ENCODE assay signal across 17 mouse cellular contexts in genomic region chr16:17015111-17015852, GRCm38 (mm10). TPM values are rescaled to one million over a fixed set of nuclear protein-coding genes. Genes with fewer than 3 reads are reported as not detected.
DNase-seq lines count a peak whose midpoint lies in the region; ATAC-seq lines count a peak whose summit lies in the region.
"Had no signal": no experiment of that assay in that cellular context is flagged by ENCODE, and none has a peak within 500 bp of the region (broad histone marks: within the 10 kb centered on the region; RNA-seq: fewer than 3 reads in every experiment).

No protein-coding gene starts in this region.

- intact Hi-C loops in left cerebral cortex, postnatal 4 days (cut with DNase I), result loop anchor here (10.0 kb wide), 1 partner anchor 110 kb away; no protein-coding TSS in a partner anchor

- peak; percentile 89 for ATAC-seq in frontal cortex, adult (ENCODE audit: low TSS enrichment)
- ATAC-seq: intestine, embryonic 15.5 days; liver, embryonic 12.5 days had no signal

- DNase-seq in frontal cortex, postnatal 25 days (ENCODE audit: low spot score in 2 of 2), result no peak
- DNase-seq in left cerebral cortex, adult 18-20 months (ENCODE audit: low spot score in 2 of 2), result peak; percentile 15 to 46
- DNase-seq in left cerebral cortex, postnatal 4 days, result no peak
- DNase-seq in induced T-regulatory cell, adult 2 months (ENCODE audit: low read depth), result peak; percentile 78
- DNase-seq in right cerebral cortex, postnatal 36 days (ENCODE audit: low spot score in 2 of 2), result peak; percentile 6 to 54
- no peak for DNase-seq in embryo, embryonic 10.5 days (ENCODE audit: low spot score)
- DNase-seq in ovary, postnatal 36 days (ENCODE audit: low spot score), result no peak
- DNase-seq: cerebellum, adult 9-10 months; gastrocnemius, postnatal 25 days; heart, postnatal 14 days; kidney, adult 9 months; kidney, postnatal 25 days; layer of hippocampus, postnatal 36 days; lung, postnatal 4 days had no signal

RNA-seq across cellular contexts. Expression of gene Mapk1, which starts 32.1 kb away (rescaled TPM):
- total RNA-seq in left cerebral cortex, adult 18-20 months (2021), result 100 to 1,000 TPM; 448 to 457 TPM
- total RNA-seq in left cerebral cortex, postnatal 4 days (2021), result 100 to 1,000 TPM; 284 to 293 TPM

RNA-seq across cellular contexts. Expression of gene Ypel1, which starts 54.2 kb away (rescaled TPM):
- 10 to 100 TPM; 30.8 to 40.4 TPM for total RNA-seq in left cerebral cortex, adult 18-20 months (2021)
- total RNA-seq in left cerebral cortex, postnatal 4 days (2021), result 100 to 1,000 TPM; 102 to 114 TPM

Comparison
In these comparisons a context has a peak if more than half of its experiments do, and no peak if none do; other contexts are left out.
1. DNase-seq: peak in left cerebral cortex, adult 18-20 months (2 of 2), induced T-regulatory cell, adult 2 months (single experiment) and right cerebral cortex, postnatal 36 days (2 of 2); none in frontal cortex, postnatal 25 days (0 of 2), left cerebral cortex, postnatal 4 days (single experiment), embryo, embryonic 10.5 days (single experiment) and ovary, postnatal 36 days (single experiment).